Mouse (Mus musculus) cerebellum, adult 2 months (tissue): Measurements from ENCODE around the gene Gng7. TPM values are rescaled to one million over a fixed set of nuclear protein-coding genes. Genes with fewer than 3 reads are reported as not detected.
A peak's percentile ranks its signal among the peaks of the same experiment; 100 is the strongest.

ENCODE experiments used
- DNase-seq, 2 experiments: peaks; one replicate each; pipeline ENCODE4 v3.0.0; 2021
- H3K27ac ChIP-seq: fragments of 200-500 bp; 2 replicates; pipeline ENCODE4 v1.5.1; 2012; ENCODE audit warnings: low read length, control low read depth, inconsistent platforms; ENCODE audit not compliant: insufficient read depth
- H3K27me3 ChIP-seq: fragments of 200-500 bp; 2 replicates; pipeline ENCODE4 v1.6.1; 2012; ENCODE audit warnings: inconsistent platforms, mild to moderate bottlenecking, low read length, moderate library complexity; ENCODE audit not compliant: control insufficient read depth, insufficient read depth
- H3K4me1 ChIP-seq: fragments of 200-500 bp; 2 replicates; pipeline ENCODE4 v1.6.1; 2011; ENCODE audit warnings: low read length; ENCODE audit not compliant: control insufficient read depth, insufficient read depth
- H3K4me3 ChIP-seq: fragments of 200-500 bp; replicated peaks from 2 replicates; pipeline ENCODE3; 2011; ENCODE audit warnings: mild to moderate bottlenecking, low read depth, low read length, control low read depth; ENCODE audit not compliant: insufficient read depth
- CTCF ChIP-seq: fragments of 200-500 bp; IDR thresholded peaks from 2 replicates; pipeline ENCODE4 v1.5.1; 2011; ENCODE audit warnings: low read depth, mild to moderate bottlenecking, control low read depth, low read length, moderate library complexity, borderline replicate concordance; ENCODE audit not compliant: insufficient read depth
- POLR2A ChIP-seq: fragments of 200-500 bp; IDR thresholded peaks from 2 replicates; pipeline ENCODE4 v1.6.1; 2011; ENCODE audit warnings: low read length, control low read depth, borderline replicate concordance; ENCODE audit not compliant: insufficient read depth
- WGBS: fragments of 180-500 bp; shearing (Covaris S2); methylation state at CpG from one replicate; pipeline ENCODE4 v1.1.7; 2018; 5-methylcytosine and 5-hydroxymethylcytosine counted together
- polyA plus RNA-seq: library from polyadenylated mRNA; depleted of rRNA; stranded (reverse); fragments of >200 nt; gene quantifications from 2 replicates; pipeline ENCODE4 v1.2.3, GENCODE M21; 2012

The Gng7 gene
- polyA plus RNA-seq, 1 experiment: 23.0 TPM

DNA sequence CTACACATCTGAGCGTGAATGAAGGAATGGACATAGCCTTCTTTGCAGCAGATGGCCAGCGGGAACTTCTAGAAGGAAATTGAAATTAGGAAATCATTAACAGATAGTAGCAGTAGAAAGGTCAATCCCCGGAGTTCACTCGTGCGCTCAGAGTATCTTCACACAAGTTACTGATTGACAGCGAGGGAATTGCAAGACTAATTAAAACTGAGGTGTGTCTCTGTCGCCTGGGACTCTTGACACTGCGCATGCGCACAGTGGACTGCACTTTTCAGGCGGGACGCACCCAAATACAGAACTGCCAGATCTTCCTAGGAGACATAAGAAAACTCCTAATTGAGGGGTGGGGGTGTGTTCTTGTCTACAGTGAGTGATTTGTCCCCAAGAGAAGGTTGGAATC lies 39.3 kb downstream of the Gng7 start:
- peaks cover 19% of the 10 kb centered on the region for H3K4me1 ChIP-seq
- TF ChIP-seq POLR2A (no peak), CTCF (no peak)
- 94% methylated on average over 11 of the region's 11 CpGs for WGBS
- H3K27me3 ChIP-seq: no peaks in the 10 kb centered on the region
- H3K27ac ChIP-seq: no peak overlapping the region
- H3K4me3 ChIP-seq: no peak overlapping the region
- no peak for DNase-seq

DNA sequence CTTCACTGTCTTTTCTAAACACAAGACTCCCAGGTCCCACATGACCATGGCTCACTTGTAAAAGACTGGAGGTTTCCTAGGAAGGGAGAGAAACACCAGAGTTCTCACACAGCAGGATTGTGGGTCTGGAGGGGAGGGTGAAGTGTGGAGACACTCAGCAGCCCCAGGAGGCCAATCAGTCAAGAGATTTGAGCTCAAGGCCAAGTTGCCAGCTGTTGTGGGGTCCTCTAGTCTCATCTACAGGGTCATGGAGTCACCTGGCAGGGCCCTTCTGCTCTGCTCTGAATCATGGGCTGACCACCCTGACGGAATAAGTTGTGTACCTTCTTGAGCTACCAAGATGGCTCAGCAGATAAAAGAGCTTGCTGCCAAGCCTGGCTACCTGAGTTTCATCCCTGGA lies 41.0 kb downstream of the Gng7 start:
- Histone ChIP-seq H3K27me3 (no peaks in the 10 kb centered on the region), H3K4me3 (no peak overlapping the region), H3K27ac (no peak overlapping the region), H3K4me1 (peaks cover 19% of the 10 kb centered on the region)
- TF ChIP-seq POLR2A (no peak), CTCF (no peak)
- no peak for DNase-seq
- WGBS: 75% methylated on average over 1 of the region's 1 CpGs

DNA sequence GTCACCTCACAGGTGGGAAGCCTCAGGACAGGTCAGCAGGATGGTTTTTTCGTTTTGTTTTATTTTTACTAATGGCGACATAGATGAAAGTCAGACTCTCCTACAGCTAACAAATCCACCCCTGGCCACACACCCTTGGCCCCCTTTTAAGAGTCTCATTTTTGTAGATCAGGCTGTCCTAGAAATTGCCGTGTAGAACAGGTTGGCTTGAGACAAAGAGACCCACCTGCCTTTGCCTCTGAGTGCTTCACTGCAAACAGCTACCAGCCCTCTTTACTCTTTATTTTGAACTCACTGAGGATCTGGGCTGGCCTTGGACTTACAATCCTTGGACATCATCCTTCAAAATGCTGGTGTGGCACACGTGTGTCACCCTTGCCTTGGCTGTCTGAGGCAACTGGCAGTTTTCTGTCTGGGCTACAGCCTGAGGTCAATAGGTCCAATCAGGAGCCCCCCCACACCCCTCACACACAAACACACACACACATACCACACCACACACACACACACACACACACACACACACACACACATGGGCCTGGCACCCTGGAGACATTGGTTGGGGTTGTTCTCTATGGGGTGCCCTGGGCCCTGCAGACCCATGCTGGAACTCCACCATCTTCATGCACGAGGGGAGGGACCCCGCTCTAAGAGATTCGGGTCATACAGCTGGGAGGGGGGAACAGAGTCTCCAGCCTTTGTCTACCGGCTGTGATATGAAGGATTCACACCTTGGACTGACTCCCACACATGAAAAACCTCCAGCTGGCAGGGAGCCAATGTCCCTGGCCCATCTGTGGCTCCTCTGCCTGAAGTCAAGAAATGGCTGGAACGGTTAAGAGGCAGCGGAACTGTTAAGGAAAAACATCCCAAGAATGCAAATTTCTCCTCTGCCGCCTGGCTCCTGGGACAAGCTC lies 42.4 kb downstream of the Gng7 start:
- DNase-seq: peak; percentile 83 to 87
- Histone ChIP-seq H3K27me3 (no peaks in the 10 kb centered on the region), H3K4me1 (peaks cover 19% of the 10 kb centered on the region), H3K27ac (no peak overlapping the region), H3K4me3 (no peak overlapping the region)
- 35% methylated on average over 11 of the region's 11 CpGs for WGBS
- TF ChIP-seq CTCF: no peak
- no peak for TF ChIP-seq POLR2A

DNA sequence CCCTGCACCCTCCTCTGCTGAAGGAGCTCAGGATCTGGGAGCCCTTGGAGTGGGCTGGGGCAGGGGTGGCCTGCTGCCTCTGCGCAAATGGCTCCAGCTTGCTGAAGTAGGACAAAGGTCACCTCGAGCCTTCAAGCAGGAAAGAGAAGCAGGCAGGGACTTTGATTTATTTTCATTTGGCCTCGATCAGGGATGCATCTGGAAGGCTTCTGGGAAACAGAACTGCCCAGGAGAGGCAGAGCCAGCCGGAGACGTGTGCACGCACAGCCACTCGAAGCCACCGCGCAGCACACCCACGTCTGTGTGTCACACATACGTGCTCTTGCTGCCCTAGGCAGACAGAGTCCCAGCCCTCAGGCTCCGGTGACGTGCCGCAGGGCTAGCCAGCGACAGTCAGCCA lies 43.2 kb downstream of the Gng7 start:
- Histone ChIP-seq H3K4me3 (no peak overlapping the region), H3K27me3 (no peaks in the 10 kb centered on the region), H3K4me1 (peaks cover 19% of the 10 kb centered on the region), H3K27ac (no peak overlapping the region)
- TF ChIP-seq CTCF (no peak), POLR2A (no peak)
- 86% methylated on average over 15 of the region's 15 CpGs for whole genome bisulfite sequencing
- DNase-seq: no peak

DNA sequence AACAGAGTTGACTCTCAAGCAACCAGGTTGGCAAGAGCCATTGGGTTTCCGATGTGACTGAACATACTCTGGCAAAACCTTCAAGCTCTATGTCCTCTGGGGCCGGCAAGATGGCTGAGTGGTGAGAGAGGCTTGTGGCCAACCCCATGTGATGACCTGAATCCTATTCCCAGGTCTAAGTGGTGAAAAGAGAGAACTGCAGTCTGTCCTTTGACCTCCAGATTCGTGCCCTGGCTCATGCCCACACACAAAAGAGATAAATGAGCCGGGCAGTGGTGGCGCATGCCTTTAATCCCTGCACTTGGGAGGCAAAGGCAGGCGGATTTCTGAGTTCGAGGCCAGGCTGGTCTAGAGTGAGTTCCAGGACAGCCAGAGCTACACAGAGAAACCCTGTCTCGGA lies 44.6 kb downstream of the Gng7 start:
- Histone ChIP-seq H3K4me1 (peaks cover 19% of the 10 kb centered on the region), H3K27ac (no peak overlapping the region), H3K27me3 (no peaks in the 10 kb centered on the region), H3K4me3 (no peak overlapping the region)
- 90% methylated on average over 8 of the region's 8 CpGs for WGBS
- DNase-seq: no peak
- TF ChIP-seq CTCF (no peak), POLR2A (no peak)

DNA sequence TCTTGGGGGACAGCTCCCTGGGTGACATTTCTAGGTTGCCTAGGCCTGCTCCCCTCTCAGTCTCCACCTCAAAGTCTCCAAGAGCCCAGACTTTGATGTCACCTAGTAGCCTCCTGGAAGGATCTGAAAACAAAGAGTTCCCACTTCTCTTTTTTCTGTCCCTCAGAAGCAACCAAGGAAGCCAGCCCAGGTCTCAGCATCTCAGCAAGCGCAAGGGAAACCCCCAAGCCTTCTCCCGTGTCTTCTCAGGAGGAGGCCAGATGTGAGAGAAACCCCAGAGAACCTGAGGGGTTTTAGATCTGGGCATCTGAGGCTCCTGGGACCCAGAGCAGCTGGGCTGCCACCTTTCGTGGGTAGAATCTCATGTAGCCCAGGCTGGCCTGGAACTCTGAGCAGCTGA lies 45.4 kb downstream of the Gng7 start:
- TF ChIP-seq CTCF (no peak), POLR2A (no peak)
- DNase-seq: no peak
- Histone ChIP-seq H3K27ac (no peak overlapping the region), H3K27me3 (no peaks in the 10 kb centered on the region), H3K4me1 (peaks cover 19% of the 10 kb centered on the region), H3K4me3 (no peak overlapping the region)
- WGBS: 86% methylated on average over 3 of the region's 3 CpGs

DNA sequence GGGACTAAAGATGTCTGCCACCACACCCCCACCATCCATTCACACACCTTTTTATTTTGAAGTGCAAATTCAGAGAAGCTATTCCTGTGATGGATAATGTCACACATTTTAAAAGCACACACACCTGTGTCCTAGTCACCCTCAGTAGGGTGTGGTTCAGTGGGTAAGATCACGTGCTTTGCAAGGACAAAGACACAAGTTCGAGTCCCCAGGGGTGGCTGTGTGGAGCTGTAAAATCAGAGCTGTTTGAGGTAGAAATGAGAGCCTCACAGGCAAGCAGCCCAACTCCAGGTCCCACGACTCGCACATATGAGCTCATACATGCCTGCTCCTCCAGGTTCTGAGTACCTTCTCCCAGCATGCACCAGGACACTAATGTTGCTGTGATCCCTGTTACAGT lies 46.6 kb downstream of the Gng7 start:
- H3K4me1 ChIP-seq: peaks cover 20% of the 10 kb centered on the region
- DNase-seq: no peak
- WGBS: 91% methylated on average over 4 of the region's 4 CpGs

DNA sequence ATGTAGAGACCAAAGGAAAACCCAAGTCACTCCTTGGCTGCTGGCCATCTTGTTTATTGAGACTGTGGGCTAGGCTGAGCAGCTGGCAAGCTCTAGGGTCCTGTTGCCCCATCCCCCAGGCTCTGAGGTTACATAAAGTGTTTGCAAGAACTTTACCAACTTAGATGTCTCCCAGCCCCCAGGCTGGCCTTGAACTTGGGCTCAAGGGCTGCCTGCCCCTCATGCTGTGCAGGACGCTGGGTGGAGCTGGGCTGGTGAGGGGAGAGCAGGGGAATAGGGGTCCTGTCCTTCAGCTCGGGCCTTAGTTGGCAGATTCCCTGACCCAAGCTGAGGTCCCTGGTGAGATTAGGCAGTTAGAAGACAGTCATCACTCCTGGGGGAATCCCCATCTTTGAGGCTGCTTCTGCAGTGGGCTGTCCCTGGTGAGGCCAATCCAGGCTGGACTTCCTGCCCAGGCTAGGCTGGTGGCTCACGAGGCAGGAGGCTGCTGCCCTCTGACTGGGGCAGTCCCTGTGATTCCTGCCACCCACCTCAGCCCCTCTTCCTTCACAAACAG lies 47.6 kb downstream of the Gng7 start:
- no peak overlapping the region for H3K27ac ChIP-seq
- peaks cover 12% of the 10 kb centered on the region for H3K4me1 ChIP-seq
- no peak overlapping the region for H3K4me3 ChIP-seq
- H3K27me3 ChIP-seq: no peaks in the 10 kb centered on the region
- WGBS: 31% methylated on average over 3 of the region's 3 CpGs
- no peak for TF ChIP-seq CTCF
- no peak for TF ChIP-seq POLR2A
- no peak for DNase-seq

More for the DNA sequence above, 46.6 kb downstream of the Gng7 start:
- Histone ChIP-seq H3K27ac (no peak overlapping the region), H3K4me3 (no peak overlapping the region), H3K27me3 (no peaks in the 10 kb centered on the region)
- TF ChIP-seq POLR2A (no peak), CTCF (no peak)
